Mouse (Mus musculus) granulocyte monocyte progenitor cell, adult 5-6 weeks (primary cell): ENCODE measurements around the gene Txndc12. TPM values are rescaled to one million over a fixed set of nuclear protein-coding genes. Genes with fewer than 3 reads are reported as not detected.

Source experiments
- total RNA-seq, 2 experiments: library from RNA; stranded (forward) in 1 of 2; stranded (reverse) in 1 of 2; fragments of 200-712, 200-1000 nt in 1 of 2; fragments of >200 nt in 1 of 2; fragmentation: Nextera tagmentation in 1 of 2; gene quantifications; 2 replicates each; pipeline ENCODE4 v1.2.3; 2014 to 2017

Txndc12 gene
- total RNA-seq, 2 experiments from 2014 or later = 58.9 to 120 TPM

Other genes with a start within 250 kb of the Txndc12 start
- 23.5 and 29.2 TPM in 2 replicates for gene Cc2d1b, start 214.7 kb upstream of the Txndc12 start, total RNA-seq (2014; fragmentation: Nextera tagmentation)
- gene Cc2d1b, start 214.7 kb upstream of the Txndc12 start, total RNA-seq (2017) = 65.4 and 86.2 TPM in 2 replicates
- gene 3110021N24Rik, start 115.0 kb upstream of the Txndc12 start, total RNA-seq (2014; fragmentation: Nextera tagmentation) = not detected in 2 replicates
- gene 3110021N24Rik, start 115.0 kb upstream of the Txndc12 start, total RNA-seq (2017) = not detected in 2 replicates
- gene Zfyve9, start 53.8 kb upstream of the Txndc12 start, total RNA-seq (2014; fragmentation: Nextera tagmentation) = 0.11 and 1.3 TPM in 2 replicates
- gene Zfyve9, start 53.8 kb upstream of the Txndc12 start, total RNA-seq (2017) = 0.56 and 1.3 TPM in 2 replicates
- 35.0 and 41.2 TPM in 2 replicates for gene Btf3l4, start 987 bp upstream of the Txndc12 start, total RNA-seq (2014; fragmentation: Nextera tagmentation)
- 51.4 and 75.1 TPM in 2 replicates for gene Btf3l4, start 987 bp upstream of the Txndc12 start, total RNA-seq (2017)
- gene Kti12, start 13.2 kb downstream of the Txndc12 start, total RNA-seq (2014; fragmentation: Nextera tagmentation) = 33.0 and 44.0 TPM in 2 replicates
- gene Kti12, start 13.2 kb downstream of the Txndc12 start, total RNA-seq (2017) = 21.2 and 29.6 TPM in 2 replicates
- gene A730015C16Rik, start 14.0 kb downstream of the Txndc12 start, total RNA-seq (2014; fragmentation: Nextera tagmentation) = not detected in 2 replicates
- 0.65 and 3.2 TPM in 2 replicates for gene A730015C16Rik, start 14.0 kb downstream of the Txndc12 start, total RNA-seq (2017)
- gene Rab3b, start 44.5 kb downstream of the Txndc12 start, total RNA-seq (2014; fragmentation: Nextera tagmentation) = not detected in 2 replicates
- gene Rab3b, start 44.5 kb downstream of the Txndc12 start, total RNA-seq (2017) = 4.8 TPM in 1 of 2 replicates, not detected in the other
- 101 and 106 TPM in 2 replicates for gene Nrd1, start 166.1 kb downstream of the Txndc12 start, total RNA-seq (2014; fragmentation: Nextera tagmentation)
- 88.4 and 119 TPM in 2 replicates for gene Nrd1, start 166.1 kb downstream of the Txndc12 start, total RNA-seq (2017)